Mouse (Mus musculus) small intestine, adult 2 months (tissue): Measurements from ENCODE around the gene Slc39a1. TPM values are rescaled to one million over a fixed set of nuclear protein-coding genes. Genes with fewer than 3 reads are reported as not detected.

Source experiments
- H3K27ac ChIP-seq: fragments of 200-500 bp; 2 replicates; pipeline ENCODE4 v1.5.1; 2012; ENCODE audit warnings: low read depth, low read length, control low read depth, inconsistent platforms; ENCODE audit not compliant: insufficient read depth
- H3K27me3 ChIP-seq: fragments of 200-500 bp; 2 replicates; pipeline ENCODE4 v1.6.1; 2012; ENCODE audit warnings: mild to moderate bottlenecking, moderate library complexity, low read length, inconsistent platforms; ENCODE audit not compliant: control insufficient read depth, insufficient read depth
- H3K36me3 ChIP-seq: fragments of 200-500 bp; 2 replicates; pipeline ENCODE4 v1.6.1; 2012; ENCODE audit warnings: mild to moderate bottlenecking, low read length, control low read depth, inconsistent platforms; ENCODE audit not compliant: control insufficient read depth, insufficient read depth
- H3K4me1 ChIP-seq: fragments of 200-500 bp; 2 replicates; pipeline ENCODE4 v1.6.1; 2012; ENCODE audit warnings: low read length, inconsistent platforms, mixed read lengths; ENCODE audit not compliant: control insufficient read depth, insufficient read depth, insufficient read length
- H3K4me3 ChIP-seq: fragments of 200-500 bp; 2 replicates; pipeline ENCODE4 v1.5.1; 2012; ENCODE audit warnings: low read depth, mild to moderate bottlenecking, control low read depth, inconsistent platforms, low read length, moderate library complexity
- CTCF ChIP-seq: fragments of 200-500 bp; IDR thresholded peaks from 2 replicates; pipeline ENCODE4 v1.5.1; 2012; ENCODE audit warnings: low read depth, mild to moderate bottlenecking, control low read depth, inconsistent platforms, low read length, moderate library complexity, mixed read lengths; ENCODE audit not compliant: insufficient replicate concordance, insufficient read length; ENCODE audit errors: extremely low read depth
- POLR2A ChIP-seq: fragments of 200-500 bp; IDR thresholded peaks from 2 replicates; pipeline ENCODE4 v1.6.1; 2012; ENCODE audit warnings: low read depth, mild to moderate bottlenecking, control low read depth, inconsistent platforms, low read length, moderate library complexity
- WGBS: fragments of 180-500 bp; shearing (Covaris S2); methylation state at CpG from one replicate; pipeline ENCODE4 v1.1.7; 2018; 5-methylcytosine and 5-hydroxymethylcytosine counted together
- polyA plus RNA-seq: library from polyadenylated mRNA; depleted of rRNA; stranded (reverse); fragments of >200 nt; gene quantifications from 2 replicates; pipeline ENCODE4 v1.2.3, GENCODE M21; 2012; rRNA removed

Slc39a1 gene
- polyA plus RNA-seq, 1 experiment = 72.7 TPM

GRCm38 (mm10) chr3:90292345-90293275, 44.6 kb downstream of the Slc39a1 start, which contains the start of gene Gatad2b:
Gatad2b (plus strand) TSS chr3:90293178.
- Histone ChIP-seq H3K27ac (peak within 1 kb of the TSS; percentile 91), H3K4me3 (peak within 1 kb of the TSS; percentile 76), H3K36me3 (no peaks in the 10 kb centered on the region; the same call in 1 of the 2 replicates), H3K27me3 (no peaks in the 10 kb centered on the region), H3K4me1 (peaks cover 3% of the 10 kb centered on the region)
- TF ChIP-seq POLR2A = peak; percentile 49; the same call in 1 of the 2 replicates
- TF ChIP-seq CTCF = no peak
- under 1% methylated on average over 46 of the region's 47 CpGs for WGBS

- Histone ChIP-seq H3K4me1 (peaks cover 3% of the 10 kb centered on the region), H3K27me3 (no peaks in the 10 kb centered on the region), H3K36me3 (peaks cover 1% of the 10 kb centered on the region; the same call in 1 of the 2 replicates), H3K27ac (peak overlapping the region; percentile 53), H3K4me3 (peak overlapping the region; percentile 76)
- TF ChIP-seq CTCF (no peak), POLR2A (no peak)
- under 1% methylated on average over 28 of the region's 68 CpGs for WGBS
These were observed 45.5 kb downstream of the Slc39a1 start for GRCm38 (mm10) chr3:90293352-90294063.

- Histone ChIP-seq H3K4me1 (peaks cover 3% of the 10 kb centered on the region), H3K27me3 (no peaks in the 10 kb centered on the region), H3K36me3 (peaks cover 1% of the 10 kb centered on the region; the same call in 1 of the 2 replicates), H3K27ac (peak overlapping the region; percentile 53), H3K4me3 (peak overlapping the region; percentile 76)
- WGBS = 4% methylated on average over 11 of the region's 11 CpGs
- no peak for TF ChIP-seq CTCF
- no peak for TF ChIP-seq POLR2A
These were observed 46.1 kb downstream of the Slc39a1 start for GRCm38 (mm10) chr3:90294064-90294440.

GRCm38 (mm10) chr3:90294651-90295050, 46.7 kb downstream of the Slc39a1 start:
- no peak overlapping the region for H3K27ac ChIP-seq
- peaks cover 2% of the 10 kb centered on the region; the same call in 1 of the 2 replicates for H3K36me3 ChIP-seq
- TF ChIP-seq POLR2A (no peak), CTCF (no peak)
- H3K27me3 ChIP-seq = no peaks in the 10 kb centered on the region
- H3K4me1 ChIP-seq = peaks cover 3% of the 10 kb centered on the region
- H3K4me3 ChIP-seq = no peak overlapping the region
- 52% methylated on average over 2 of the region's 2 CpGs for WGBS

Other genes starting within 250 kb of the Slc39a1 start
- 11.6 and 22.1 TPM in 2 replicates for gene Hax1, start 249.4 kb upstream of the Slc39a1 start, polyA plus RNA-seq
- 12.9 and 18.1 TPM in 2 replicates for gene 4933434E20Rik, start 196.5 kb upstream of the Slc39a1 start, polyA plus RNA-seq
- 26.4 and 52.2 TPM in 2 replicates for gene Ubap2l, start 195.5 kb upstream of the Slc39a1 start, polyA plus RNA-seq
- gene Tpm3, start 175.5 kb upstream of the Slc39a1 start, polyA plus RNA-seq = 45.4 and 101 TPM in 2 replicates
- gene Nup210l, start 144.0 kb upstream of the Slc39a1 start, polyA plus RNA-seq = 0.10 and 0.15 TPM in 2 replicates
- 581 and 835 TPM in 2 replicates for gene Rps27, start 34.5 kb upstream of the Slc39a1 start, polyA plus RNA-seq
- gene Rab13, start 34.5 kb upstream of the Slc39a1 start, polyA plus RNA-seq = 1.1 and 2.0 TPM in 2 replicates
- 70.7 and 84.2 TPM in 2 replicates for gene Jtb, start 16.6 kb upstream of the Slc39a1 start, polyA plus RNA-seq
- gene Creb3l4, start 4.7 kb upstream of the Slc39a1 start, polyA plus RNA-seq = 6.6 and 7.0 TPM in 2 replicates
- gene Crtc2, start 6.0 kb downstream of the Slc39a1 start, polyA plus RNA-seq = 31.4 and 57.0 TPM in 2 replicates
- gene Dennd4b, start 17.0 kb downstream of the Slc39a1 start, polyA plus RNA-seq = 10.7 and 14.1 TPM in 2 replicates
- 9.0 and 15.1 TPM in 2 replicates for gene Gatad2b, start 45.0 kb downstream of the Slc39a1 start, polyA plus RNA-seq
- 3.7 and 5.9 TPM in 2 replicates for gene Slc27a3, start 141.8 kb downstream of the Slc39a1 start, polyA plus RNA-seq
- gene Ints3, start 185.4 kb downstream of the Slc39a1 start, polyA plus RNA-seq = 13.6 and 22.4 TPM in 2 replicates
- 5.1 and 5.9 TPM in 2 replicates for gene Npr1, start 217.7 kb downstream of the Slc39a1 start, polyA plus RNA-seq
- gene Ilf2, start 228.0 kb downstream of the Slc39a1 start, polyA plus RNA-seq = 4.3 and 5.9 TPM in 2 replicates
- 3.4 and 7.1 TPM in 2 replicates for gene Snapin, start 242.9 kb downstream of the Slc39a1 start, polyA plus RNA-seq